Mouse (Mus musculus) liver, embryonic 15.5 days (tissue): Measurements from ENCODE around the gene Ube2e2. TPM values are rescaled to one million over a fixed set of nuclear protein-coding genes. Genes with fewer than 3 reads are reported as not detected.

Source experiments
- ATAC-seq: fragments of 200-750 bp; cut with Nextera tagmentation; 2 replicates; pipeline ENCODE4 v1.8.0; 2017; ENCODE audit warnings: moderate number of reproducible peaks, mild to moderate bottlenecking, moderate library complexity; ENCODE audit not compliant: insufficient read depth
- H3K27ac ChIP-seq: fragments of 300-500 bp; sonication (generic); replicated peaks from 2 replicates; pipeline ENCODE4 v1.5.1; 2015; ENCODE audit warnings: mild to moderate bottlenecking, inconsistent platforms
- H3K27me3 ChIP-seq: fragments of 300-500 bp; sonication (generic); 2 replicates; pipeline ENCODE4 v1.6.1; 2015; ENCODE audit warnings: mild to moderate bottlenecking, inconsistent platforms
- H3K36me3 ChIP-seq: fragments of 300-500 bp; sonication (generic); replicated peaks from 2 replicates; pipeline ENCODE4 v1.6.1; 2015; ENCODE audit warnings: moderate library complexity, mild to moderate bottlenecking, inconsistent platforms
- H3K4me1 ChIP-seq: fragments of 300-500 bp; sonication (generic); replicated peaks from 2 replicates; pipeline ENCODE4 v1.6.1; 2015; ENCODE audit warnings: inconsistent platforms
- H3K4me2 ChIP-seq: fragments of 300-500 bp; sonication (generic); 2 replicates; pipeline ENCODE4 v1.6.1; 2015; ENCODE audit warnings: moderate library complexity, mild to moderate bottlenecking, inconsistent platforms
- H3K4me3 ChIP-seq: fragments of 300-500 bp; sonication (generic); replicated peaks from 2 replicates; pipeline ENCODE4 v1.5.1; 2015; ENCODE audit warnings: mild to moderate bottlenecking, inconsistent platforms
- H3K9ac ChIP-seq: fragments of 300-500 bp; sonication (generic); 2 replicates; pipeline ENCODE4 v1.6.1; 2015; ENCODE audit warnings: moderate library complexity, mild to moderate bottlenecking, inconsistent platforms
- H3K9me3 ChIP-seq: fragments of 300-500 bp; sonication (generic); replicated peaks from 2 replicates; pipeline ENCODE4 v1.6.1; 2016; ENCODE audit warnings: inconsistent platforms
- WGBS: fragments of 180-500 bp; shearing (Covaris S2); methylation state at CpG from one replicate; pipeline ENCODE4 v1.1.7; 2015; ENCODE audit warnings: mixed read lengths; ENCODE audit not compliant: insufficient replicate concordance; 5-methylcytosine and 5-hydroxymethylcytosine counted together
- polyA plus RNA-seq: library from polyadenylated mRNA; unstranded; fragments of >200 nt; fragmentation: Nextera tagmentation; extraction: Ambion mirVana; gene quantifications from 2 replicates; pipeline ENCODE4 v1.2.1, GENCODE M21; 2015

The Ube2e2 gene
- polyA plus RNA-seq, 1 experiment from 2014 or later = 6.2 TPM

DNA sequence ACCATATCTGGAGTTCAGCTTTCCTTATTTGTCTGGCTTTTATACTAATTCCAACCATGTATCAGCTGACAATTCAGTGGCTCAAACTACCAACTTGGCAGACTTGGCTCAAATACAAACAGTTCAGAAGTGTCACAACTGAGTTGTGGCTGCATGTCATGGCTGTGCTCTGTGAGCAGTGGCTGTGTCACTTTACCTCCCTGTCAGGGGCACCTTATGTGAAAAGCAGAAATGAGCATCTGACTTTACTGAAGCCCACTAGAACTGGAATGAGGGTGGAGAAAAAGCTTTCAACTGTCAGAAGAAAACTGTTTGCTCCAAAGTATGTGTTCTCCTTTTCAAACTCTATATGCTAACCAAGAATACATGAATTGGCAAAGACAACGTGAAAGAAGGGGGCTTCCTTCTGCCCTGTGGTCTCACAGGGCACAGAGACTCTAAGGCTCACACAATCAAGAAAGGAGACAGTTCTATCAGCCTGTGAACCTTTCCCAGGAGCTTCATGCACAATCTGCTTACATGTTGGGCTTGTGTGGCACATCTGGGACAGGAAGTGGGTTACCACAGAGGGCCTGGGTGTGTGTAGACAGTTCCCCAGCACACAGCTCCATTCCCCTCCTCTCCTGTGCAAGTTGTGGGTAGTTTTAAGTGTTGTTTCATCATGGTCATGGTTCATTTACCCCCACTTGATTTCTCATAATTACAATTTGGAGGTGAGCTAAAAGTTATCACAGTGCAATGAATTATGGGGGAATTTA lies 228.6 kb downstream of the Ube2e2 start:
- H3K9me3 ChIP-seq = no peaks in the 10 kb centered on the region
- H3K27me3 ChIP-seq = no peaks in the 10 kb centered on the region
- 21% methylated on average over 1 of the region's 1 CpGs for WGBS
- no peaks in the 10 kb centered on the region for H3K36me3 ChIP-seq
- H3K27ac ChIP-seq = no peak overlapping the region
- no peaks in the 10 kb centered on the region for H3K4me1 ChIP-seq
- no peak overlapping the region for H3K4me2 ChIP-seq
- ATAC-seq = no peak
- H3K4me3 ChIP-seq = no peak overlapping the region
- no peak overlapping the region for H3K9ac ChIP-seq

DNA sequence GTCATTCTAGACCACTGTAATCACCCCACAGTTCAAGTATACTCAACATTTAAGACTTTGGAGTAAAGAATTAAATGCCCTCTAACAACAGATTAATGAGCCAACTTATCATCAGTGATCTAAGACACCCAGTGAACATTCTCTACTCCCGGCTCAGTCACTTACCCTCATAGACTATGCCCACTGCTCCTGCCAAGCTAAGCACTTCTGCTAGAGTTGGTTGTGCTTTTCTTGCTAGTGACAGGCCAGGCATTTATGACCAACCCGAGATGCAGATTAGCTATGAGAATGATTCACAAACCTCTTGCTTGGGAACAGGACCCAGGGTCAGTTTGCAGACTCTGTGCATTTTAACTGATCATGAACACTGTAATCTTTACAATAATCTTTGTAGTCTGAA lies 230.4 kb downstream of the Ube2e2 start:
- H3K4me2 ChIP-seq = no peak overlapping the region
- no peak overlapping the region for H3K9ac ChIP-seq
- no peak overlapping the region for H3K4me3 ChIP-seq
- H3K9me3 ChIP-seq = no peaks in the 10 kb centered on the region
- H3K36me3 ChIP-seq = no peaks in the 10 kb centered on the region
- WGBS = 62% methylated on average over 2 of the region's 2 CpGs
- no peaks in the 10 kb centered on the region for H3K27me3 ChIP-seq
- no peaks in the 10 kb centered on the region for H3K4me1 ChIP-seq
- ATAC-seq = no peak
- H3K27ac ChIP-seq = no peak overlapping the region

DNA sequence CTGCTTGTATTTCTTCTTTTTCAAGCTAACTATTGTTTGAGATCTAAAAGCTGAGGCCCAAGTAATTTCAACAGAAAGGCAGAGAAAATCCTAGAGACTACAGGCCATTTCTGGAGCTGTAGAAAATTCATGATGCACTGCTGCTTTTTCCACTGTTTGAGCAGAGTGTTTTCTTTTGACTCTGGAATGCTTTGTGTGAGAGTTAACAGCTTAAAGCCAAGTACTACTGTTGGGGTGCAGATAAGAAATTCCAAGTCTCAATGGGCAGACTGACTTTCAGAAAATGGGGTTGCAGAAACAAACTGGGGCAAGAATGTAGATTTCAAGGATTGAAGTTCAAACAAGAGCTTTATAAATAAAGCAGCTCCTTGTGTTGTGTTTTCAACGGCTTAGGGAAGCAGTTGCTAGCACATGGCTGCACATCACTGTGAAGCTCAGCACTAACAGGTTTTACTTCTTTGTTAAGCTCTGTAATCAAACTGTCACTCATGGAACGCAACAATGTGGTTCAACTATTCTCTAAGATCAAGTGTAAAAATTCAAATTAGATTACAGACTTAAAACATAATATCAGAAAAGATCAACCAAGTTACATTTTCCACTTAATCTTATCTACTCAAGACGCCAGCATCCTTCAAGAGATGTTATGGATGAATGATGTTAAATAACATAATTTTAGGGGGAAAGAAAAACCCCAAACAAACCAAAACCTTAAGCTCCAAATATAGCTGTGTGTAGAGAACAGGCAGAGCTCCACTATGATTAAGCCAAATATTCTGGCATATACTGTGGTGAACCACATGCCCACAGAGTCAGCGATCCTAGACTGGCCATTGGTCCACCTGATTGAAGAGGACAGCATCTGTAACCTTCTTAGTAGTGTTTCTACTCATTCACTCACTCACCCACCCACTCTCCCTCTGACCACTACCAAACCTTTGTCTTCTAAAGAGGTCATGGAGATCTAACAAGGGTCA lies 236.0 kb downstream of the Ube2e2 start:
- Histone ChIP-seq H3K27me3 (no peaks in the 10 kb centered on the region), H3K4me3 (no peak overlapping the region), H3K4me1 (no peaks in the 10 kb centered on the region), H3K27ac (no peak overlapping the region), H3K9ac (no peak overlapping the region), H3K36me3 (no peaks in the 10 kb centered on the region), H3K9me3 (no peaks in the 10 kb centered on the region), H3K4me2 (no peak overlapping the region)
- 53% methylated on average over 4 of the region's 4 CpGs for WGBS
- ATAC-seq = no peak

DNA sequence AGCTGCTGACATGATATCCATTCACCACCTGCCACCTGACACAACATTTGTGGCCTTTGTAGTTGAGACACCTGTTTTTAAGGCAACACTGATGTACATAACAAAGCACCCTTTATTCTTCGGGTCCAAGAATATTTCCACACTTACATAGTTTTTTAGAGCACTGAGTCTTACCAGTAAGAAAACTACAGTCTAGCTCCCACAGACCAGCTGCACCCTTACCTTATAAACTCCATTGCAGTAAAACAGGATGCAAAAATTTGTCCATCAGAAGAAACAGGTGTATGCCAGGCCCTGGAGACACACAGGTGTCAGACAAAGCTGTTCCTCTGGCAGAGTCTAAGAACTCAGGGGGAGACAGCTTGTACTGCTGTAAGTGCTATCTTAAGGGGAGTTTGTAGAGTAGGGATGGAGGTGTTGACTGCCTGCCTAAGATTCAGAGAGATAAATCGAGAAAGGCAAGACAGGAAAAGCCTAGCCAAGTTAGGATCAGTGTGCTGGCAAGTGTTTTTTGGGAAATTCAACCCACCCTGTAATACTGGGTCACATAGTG lies 244.9 kb downstream of the Ube2e2 start:
- H3K4me3 ChIP-seq = no peak overlapping the region
- no peaks in the 10 kb centered on the region for H3K4me1 ChIP-seq
- no peaks in the 10 kb centered on the region for H3K27me3 ChIP-seq
- 38% methylated on average over 2 of the region's 2 CpGs for WGBS
- H3K9me3 ChIP-seq = no peaks in the 10 kb centered on the region
- no peaks in the 10 kb centered on the region for H3K36me3 ChIP-seq
- H3K27ac ChIP-seq = no peak overlapping the region
- H3K4me2 ChIP-seq = no peak overlapping the region
- no peak overlapping the region for H3K9ac ChIP-seq
- no peak for ATAC-seq

DNA sequence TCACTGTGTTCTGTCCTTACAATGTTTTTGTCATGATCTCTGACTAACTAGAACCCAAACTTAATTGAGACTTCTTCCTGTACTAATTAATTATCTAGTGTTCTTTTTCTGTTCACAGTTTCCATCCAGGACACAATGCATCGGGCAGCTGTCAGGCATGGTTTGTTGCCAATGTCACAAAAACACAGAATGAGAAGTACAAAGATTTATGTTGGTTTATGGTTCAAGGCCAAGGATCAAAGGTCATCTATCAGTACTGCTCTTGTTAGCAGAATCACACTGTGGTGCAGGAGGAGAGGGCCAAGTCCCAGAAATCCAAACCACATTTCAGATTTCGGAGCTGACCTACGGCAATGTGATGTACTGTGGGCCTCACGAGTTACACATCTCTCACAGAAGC lies 252.4 kb downstream of the Ube2e2 start:
- H3K4me1 ChIP-seq = no peaks in the 10 kb centered on the region
- no peak overlapping the region for H3K27ac ChIP-seq
- H3K4me2 ChIP-seq = no peak overlapping the region
- H3K36me3 ChIP-seq = no peaks in the 10 kb centered on the region
- 71% methylated on average over 4 of the region's 4 CpGs for WGBS
- no peaks in the 10 kb centered on the region for H3K27me3 ChIP-seq
- H3K4me3 ChIP-seq = no peak overlapping the region
- no peaks in the 10 kb centered on the region for H3K9me3 ChIP-seq
- no peak overlapping the region for H3K9ac ChIP-seq
- ATAC-seq = no peak

DNA sequence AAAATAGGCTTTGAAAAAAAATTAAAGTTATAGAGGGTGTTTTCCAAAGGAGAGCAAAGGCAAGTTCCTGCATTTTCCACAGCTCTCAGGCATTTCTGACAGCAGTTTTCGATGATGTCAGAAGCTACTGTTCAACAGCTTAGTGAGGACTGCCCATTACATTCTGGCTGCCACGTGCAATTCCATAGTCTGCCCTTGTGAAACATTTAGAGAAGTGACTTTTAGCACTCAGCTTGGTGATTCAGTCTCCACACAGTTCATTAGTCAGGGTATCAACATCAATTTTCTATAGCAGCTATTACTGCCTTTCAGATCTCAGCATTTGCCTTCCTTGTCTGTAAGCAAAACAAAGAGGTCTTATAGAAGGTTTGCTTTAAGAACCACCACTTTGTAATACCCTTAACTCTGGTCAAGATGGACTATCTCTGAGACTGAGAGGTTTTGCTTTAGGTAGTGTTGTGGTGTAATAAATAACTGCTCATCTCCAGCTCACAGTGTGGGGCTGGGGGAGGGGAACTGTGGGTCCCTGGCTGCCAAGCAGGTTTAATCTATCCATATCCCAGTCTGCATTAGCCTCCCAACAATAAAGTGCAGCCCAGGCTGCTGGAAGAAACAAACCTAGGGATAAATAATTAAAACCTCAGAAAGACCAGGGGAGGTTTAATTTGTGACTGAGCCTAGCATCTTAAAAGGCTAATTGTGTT lies 255.2 kb downstream of the Ube2e2 start:
- Histone ChIP-seq H3K4me2 (no peak overlapping the region), H3K36me3 (no peaks in the 10 kb centered on the region), H3K4me1 (no peaks in the 10 kb centered on the region), H3K27ac (no peak overlapping the region), H3K4me3 (no peak overlapping the region), H3K9me3 (no peaks in the 10 kb centered on the region), H3K9ac (no peak overlapping the region), H3K27me3 (no peaks in the 10 kb centered on the region)
- ATAC-seq = no peak
- WGBS = 58% methylated on average over 2 of the region's 2 CpGs

DNA sequence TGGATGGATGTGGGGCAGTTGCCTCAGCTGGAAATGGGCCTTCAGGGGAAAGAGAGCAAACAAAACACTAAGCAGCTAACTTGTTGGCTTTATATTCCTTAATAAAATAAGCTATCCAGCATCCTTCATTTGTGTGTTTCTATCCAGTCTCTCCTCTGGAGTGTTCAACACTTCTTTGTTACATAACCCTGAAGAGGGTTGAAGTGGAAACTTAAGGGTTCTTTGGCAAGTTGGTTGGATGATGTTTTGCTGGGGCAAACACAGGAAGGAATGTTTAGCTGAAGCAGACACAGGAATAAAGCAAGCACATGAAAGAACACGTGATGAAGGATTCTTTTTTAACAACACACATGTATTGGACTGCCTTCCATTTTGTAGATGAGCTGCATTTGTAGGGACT lies 256.3 kb downstream of the Ube2e2 start:
- Histone ChIP-seq H3K9me3 (no peaks in the 10 kb centered on the region), H3K4me3 (no peak overlapping the region), H3K9ac (no peak overlapping the region), H3K36me3 (no peaks in the 10 kb centered on the region), H3K27me3 (no peaks in the 10 kb centered on the region), H3K27ac (no peak overlapping the region), H3K4me2 (no peak overlapping the region), H3K4me1 (no peaks in the 10 kb centered on the region)
- no peak for ATAC-seq
- WGBS = 48% methylated on average over 1 of the region's 1 CpGs

DNA sequence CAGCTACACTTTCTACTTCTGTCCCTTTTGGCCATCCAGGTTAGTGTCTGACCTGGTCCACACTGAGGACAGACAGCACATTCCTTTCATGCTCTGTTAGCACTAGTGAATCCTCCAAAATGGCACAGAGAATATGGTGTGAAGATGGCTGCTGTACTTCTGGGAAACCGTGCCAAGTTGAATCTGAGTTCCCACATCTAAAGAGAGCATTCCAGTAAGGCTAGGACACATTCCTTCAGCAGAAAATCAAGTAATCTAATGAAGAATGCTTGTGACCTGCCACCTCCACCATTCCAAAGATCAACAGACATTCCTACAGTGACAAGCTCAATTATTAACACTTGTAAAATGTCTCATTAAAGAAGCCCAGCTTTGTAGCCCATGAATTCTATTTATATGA lies 265.9 kb downstream of the Ube2e2 start:
- no peak overlapping the region for H3K4me2 ChIP-seq
- no peak overlapping the region for H3K4me3 ChIP-seq
- WGBS = 56% methylated on average over 1 of the region's 1 CpGs
- no peaks in the 10 kb centered on the region for H3K4me1 ChIP-seq
- H3K36me3 ChIP-seq = no peaks in the 10 kb centered on the region
- no peak for ATAC-seq
- H3K27me3 ChIP-seq = no peaks in the 10 kb centered on the region
- no peak overlapping the region for H3K9ac ChIP-seq
- H3K9me3 ChIP-seq = no peaks in the 10 kb centered on the region
- no peak overlapping the region for H3K27ac ChIP-seq

DNA sequence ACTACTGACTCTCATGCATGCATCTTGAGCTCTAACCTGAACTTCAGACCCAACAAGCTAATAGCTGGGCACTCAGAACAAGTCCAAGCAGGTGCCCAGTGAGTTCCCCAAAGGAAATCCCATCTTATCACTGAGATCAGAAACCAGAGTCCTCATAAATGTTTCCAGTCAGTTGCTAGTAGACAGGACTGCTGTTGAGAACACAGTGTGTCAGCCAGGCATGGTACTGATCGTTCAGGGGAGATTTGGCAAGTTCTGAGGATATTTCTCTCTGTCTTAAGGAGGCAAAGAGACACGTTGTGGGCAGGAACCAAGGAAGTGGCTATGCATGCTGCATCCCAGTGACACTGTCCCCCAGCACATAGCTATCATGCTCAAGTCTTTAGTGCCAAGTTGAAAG lies 275.5 kb downstream of the Ube2e2 start:
- H3K27me3 ChIP-seq = no peaks in the 10 kb centered on the region
- 25% methylated on average over 2 of the region's 2 CpGs for WGBS
- no peaks in the 10 kb centered on the region for H3K36me3 ChIP-seq

DNA sequence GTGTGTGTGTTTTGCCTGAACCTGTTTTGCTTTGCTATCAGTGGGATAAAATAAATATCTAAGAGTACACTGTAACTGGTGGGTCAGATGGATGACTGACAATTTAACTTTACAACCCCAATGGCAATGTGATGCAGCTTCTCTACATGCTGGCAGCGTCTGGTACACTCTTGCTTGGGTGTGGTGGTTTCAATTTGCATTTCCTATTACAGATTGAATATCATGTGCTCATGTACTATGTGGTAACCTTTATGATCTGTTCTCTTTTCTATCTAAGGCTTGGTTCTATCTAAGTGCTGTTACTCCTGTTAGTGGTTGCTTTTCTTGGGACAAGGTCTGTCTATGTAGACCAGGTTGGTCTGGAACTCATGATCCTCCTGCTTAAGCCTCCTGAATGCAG lies 292.1 kb downstream of the Ube2e2 start:
- H3K36me3 ChIP-seq = no peaks in the 10 kb centered on the region
- no peak overlapping the region for H3K9ac ChIP-seq
- no peak overlapping the region for H3K4me3 ChIP-seq
- WGBS = 63% methylated on average over 1 of the region's 1 CpGs
- no peak overlapping the region for H3K27ac ChIP-seq
- H3K4me1 ChIP-seq = no peaks in the 10 kb centered on the region
- H3K27me3 ChIP-seq = no peaks in the 10 kb centered on the region
- no peak for ATAC-seq
- H3K4me2 ChIP-seq = no peak overlapping the region
- H3K9me3 ChIP-seq = no peaks in the 10 kb centered on the region

More for the DNA sequence above, 275.5 kb downstream of the Ube2e2 start:
- Histone ChIP-seq H3K9me3 (no peaks in the 10 kb centered on the region), H3K27ac (no peak overlapping the region), H3K4me1 (no peaks in the 10 kb centered on the region), H3K4me2 (no peak overlapping the region), H3K4me3 (no peak overlapping the region), H3K9ac (no peak overlapping the region)
- ATAC-seq = no peak
